Mouse (Mus musculus) testis, postnatal 10 days (tissue): Measurements from ENCODE around the gene Pum2.
A peak's percentile ranks its signal among the peaks of the same experiment; 100 is the strongest.

Source experiments
- DNase-seq: peaks from one replicate; pipeline ENCODE4 v3.0.0; 2021; ENCODE audit warnings: low spot score

Pum2 gene

GRCm38 (mm10) chr12:8761058-8761457 lies 87.1 kb downstream of the Pum2 start:
- no peak for DNase-seq

GRCm38 (mm10) chr12:8762667-8763066 lies 88.7 kb downstream of the Pum2 start:
- no peak for DNase-seq

- DNase-seq = peak; percentile 52
Measured at GRCm38 (mm10) chr12:8764221-8764930, 90.4 kb downstream of the Pum2 start.

- DNase-seq = peak; percentile 86
Measured at GRCm38 (mm10) chr12:8770946-8771843, 97.3 kb downstream of the Pum2 start, which contains the start of gene Sdc1. Gene Sdc1 (plus strand): TSS chr12:8771323.

DNA sequence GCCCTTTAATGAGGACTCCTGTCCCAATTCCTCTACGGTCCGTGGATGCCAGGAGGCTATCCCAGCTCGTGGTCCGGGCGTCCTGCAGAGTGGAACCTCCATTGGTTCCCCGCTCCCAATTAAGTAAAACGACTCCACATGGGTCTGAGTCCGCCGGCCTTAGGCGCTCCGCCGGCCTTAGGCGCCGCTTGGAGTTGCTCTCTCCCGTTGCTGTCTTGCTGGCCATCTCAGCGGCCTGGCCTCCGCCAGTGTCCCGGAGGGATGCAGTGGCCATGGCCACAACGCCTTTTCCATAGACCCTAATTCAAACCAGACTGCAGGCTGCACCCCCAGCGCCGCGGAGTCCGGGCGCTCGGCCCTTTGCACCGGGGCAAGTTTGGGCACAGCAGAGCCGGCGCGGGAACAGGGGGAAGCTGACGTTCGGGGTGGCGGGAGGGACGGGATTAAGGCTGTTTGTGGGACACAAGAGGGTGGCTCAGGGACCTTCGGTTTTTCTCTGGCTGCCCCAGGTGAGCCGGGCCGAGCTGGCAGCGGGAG lies 98.0 kb downstream of the Pum2 start:
- peak; percentile 60 for DNase-seq

- peak; percentile 77 for DNase-seq
Measured at GRCm38 (mm10) chr12:8772451-8773143, 98.7 kb downstream of the Pum2 start.

DNA sequence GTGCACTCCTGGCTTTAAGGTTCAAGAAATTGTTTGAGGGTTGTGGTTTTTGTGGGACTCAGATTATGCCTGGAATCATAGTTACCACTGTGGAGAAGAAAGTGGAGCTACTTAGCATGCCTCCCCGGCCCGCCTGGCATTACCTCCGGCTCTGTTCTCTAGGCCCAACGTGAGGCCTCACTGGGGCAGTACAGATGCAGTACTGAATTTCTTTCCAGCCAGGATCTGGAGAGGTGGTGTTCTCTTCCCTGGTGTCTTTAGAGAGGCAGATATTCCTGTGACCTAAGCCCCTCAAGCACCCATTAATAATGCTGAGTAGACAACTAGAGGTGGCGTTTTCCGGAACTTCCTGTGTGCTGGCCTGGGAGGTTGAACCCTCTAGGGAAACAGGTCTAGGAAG lies 99.4 kb downstream of the Pum2 start:
- no peak for DNase-seq

GRCm38 (mm10) chr12:8774183-8774582 lies 100.2 kb downstream of the Pum2 start:
- DNase-seq = no peak

DNA sequence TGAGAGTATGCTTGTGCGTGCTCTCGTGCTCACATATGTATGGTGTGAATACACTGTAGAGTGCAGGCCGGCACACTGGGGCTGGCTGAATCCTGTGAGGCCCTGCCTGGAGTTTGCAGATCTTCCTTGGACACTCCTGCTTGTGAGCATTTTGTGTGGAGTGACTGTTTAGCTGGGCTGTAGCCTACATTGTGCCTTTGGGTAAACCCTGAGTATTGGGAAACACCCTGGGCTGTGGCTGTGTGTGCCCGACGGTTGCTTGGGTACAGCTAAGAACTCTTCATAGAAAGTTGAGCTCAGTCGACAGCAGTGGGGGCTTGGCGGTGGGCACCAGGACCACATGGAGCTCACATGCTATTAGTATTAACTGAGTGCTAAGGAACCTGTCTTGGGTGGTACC lies 102.3 kb downstream of the Pum2 start:
- DNase-seq = no peak

- no peak for DNase-seq
Measured at GRCm38 (mm10) chr12:8776741-8777140, 102.8 kb downstream of the Pum2 start.

DNA sequence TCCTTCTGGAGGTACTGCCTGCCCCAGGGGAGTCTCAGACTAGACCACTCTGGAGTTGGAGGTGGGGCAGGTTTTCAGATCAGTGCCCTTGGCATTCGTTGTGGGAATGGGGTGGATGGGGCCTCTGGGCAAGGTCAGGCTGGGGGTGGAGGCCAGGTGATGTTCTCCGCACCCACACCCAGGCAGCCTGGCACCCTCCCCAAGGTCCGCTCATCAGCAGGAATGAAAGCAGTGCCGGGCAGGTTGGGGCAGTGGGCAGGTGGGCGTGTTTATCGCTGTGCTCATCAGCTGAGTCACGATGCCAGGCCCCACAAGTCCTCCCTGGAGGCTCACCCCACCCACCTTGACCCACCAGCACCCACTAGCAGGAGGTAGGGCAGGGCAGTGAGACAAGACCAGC lies 104.2 kb downstream of the Pum2 start:
- no peak for DNase-seq

- no peak for DNase-seq
Measured at GRCm38 (mm10) chr12:8779851-8780250, 105.9 kb downstream of the Pum2 start.

GRCm38 (mm10) chr12:8781121-8781520 lies 107.2 kb downstream of the Pum2 start:
- no peak for DNase-seq

DNA sequence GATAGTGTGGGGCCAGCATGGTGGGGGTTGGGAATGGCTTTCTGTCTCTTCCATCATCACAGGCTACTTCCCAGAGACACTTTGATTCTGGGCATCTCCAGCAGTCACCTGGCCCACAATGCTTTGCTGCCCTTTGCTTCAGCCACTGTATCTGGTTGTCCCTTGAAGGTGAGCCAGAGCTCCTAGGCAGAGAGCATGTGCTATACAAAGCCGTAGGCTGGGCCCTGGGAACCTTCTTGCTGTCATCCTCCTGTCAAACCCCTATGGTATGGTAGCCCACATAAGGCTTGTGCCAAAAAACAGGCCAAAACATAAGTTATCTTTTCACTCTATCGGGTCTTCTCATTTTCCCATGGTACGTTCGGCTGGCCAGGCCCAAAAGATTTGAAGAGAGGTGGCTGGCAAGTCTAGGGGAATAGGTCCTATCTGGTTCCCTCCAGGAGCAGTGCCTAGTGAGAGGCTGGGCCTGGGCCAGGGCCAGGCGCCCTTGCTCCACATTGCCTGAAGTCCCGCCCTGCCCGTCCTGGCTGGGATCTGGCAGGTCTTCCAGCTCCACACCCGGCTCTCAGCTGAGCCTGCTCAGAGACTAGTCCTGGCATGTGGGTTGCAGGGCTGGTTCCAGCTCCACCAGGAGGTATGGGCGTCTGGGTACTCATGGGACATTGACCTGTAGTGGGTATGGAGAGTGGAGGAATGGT lies 107.9 kb downstream of the Pum2 start:
- peak; percentile 54 for DNase-seq

GRCm38 (mm10) chr12:8782565-8782964 lies 108.6 kb downstream of the Pum2 start:
- DNase-seq = no peak

- no peak for DNase-seq
Measured at GRCm38 (mm10) chr12:8784189-8784588, 110.3 kb downstream of the Pum2 start.

DNA sequence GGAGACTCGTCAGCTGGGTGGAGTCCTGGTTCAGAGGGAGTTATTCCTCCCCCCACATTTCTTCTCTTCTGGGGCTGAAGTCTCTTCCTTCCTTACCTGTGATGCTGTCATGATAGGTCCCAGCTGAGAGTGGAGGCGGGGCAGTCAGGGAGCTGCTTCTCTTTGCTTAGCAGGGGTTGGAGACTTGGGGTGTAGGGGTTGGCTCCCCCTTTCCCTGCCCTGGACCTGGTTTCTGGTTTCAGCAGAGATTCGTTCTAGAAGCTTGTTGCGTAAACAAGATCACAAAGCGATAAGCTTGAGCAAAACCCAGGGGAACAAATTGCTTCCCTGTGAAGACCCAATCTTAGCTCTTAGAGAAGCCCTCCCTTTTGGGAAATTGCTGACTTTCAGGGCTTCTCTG lies 112.5 kb downstream of the Pum2 start:
- no peak for DNase-seq

DNA sequence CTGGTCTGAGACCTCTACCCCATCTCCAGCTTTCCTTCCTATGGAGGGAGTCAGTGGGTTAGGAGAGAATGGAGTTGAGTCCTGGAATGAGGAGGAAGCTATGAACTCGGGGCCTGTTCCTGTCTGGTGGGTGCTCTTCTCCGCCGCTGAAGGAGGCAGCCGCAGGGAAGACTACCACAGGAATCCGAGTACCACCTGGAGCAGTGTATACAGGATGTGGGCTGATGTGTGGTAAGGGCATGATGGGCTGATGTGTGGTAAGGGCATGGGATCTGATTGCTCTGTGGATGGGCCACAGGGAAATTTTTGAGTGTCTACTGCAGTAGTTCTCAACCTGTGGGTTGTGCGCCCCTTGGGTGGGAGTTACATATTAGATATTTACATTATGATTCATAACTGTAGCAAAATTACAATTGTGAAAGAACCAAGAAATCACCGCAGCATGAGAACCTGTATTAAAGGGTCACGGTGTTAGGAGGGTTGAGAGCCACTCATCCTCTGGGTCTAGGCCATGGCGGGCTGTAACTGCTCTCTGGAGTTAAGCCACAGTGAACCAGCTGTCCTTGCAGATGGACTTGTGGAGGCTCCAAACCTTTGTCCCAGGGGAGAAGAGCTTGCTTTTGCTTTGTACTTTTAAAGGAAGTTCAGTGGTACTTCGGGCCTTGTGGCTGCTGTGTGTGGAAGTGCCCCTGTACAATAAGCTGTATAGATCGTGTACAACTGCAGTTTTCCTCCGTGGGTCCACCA lies 113.2 kb downstream of the Pum2 start:
- no peak for DNase-seq

DNA sequence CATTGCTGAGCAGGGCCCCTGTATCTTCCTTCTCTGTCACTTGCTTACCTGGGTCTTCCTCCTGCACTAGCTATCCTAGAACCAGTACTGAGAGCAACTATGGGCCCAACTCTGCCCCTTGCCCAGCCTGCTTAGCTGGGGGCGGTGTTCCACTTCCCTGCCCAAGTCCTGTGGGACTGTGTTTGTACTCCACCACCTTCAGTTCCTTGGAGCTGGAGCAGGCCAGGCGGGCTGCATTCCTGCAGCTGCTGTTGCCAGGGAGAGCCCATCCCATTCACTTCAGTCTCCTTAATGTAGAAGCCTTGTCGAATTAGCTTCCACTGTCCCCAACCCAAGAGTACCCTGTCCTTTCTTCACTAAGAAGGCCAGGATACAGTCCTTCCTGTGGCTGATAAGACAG lies 114.5 kb downstream of the Pum2 start:
- DNase-seq = no peak

- DNase-seq = no peak
Measured at GRCm38 (mm10) chr12:8790615-8791014, 116.7 kb downstream of the Pum2 start.
